Mouse (Mus musculus): ENCODE results near the gene Smarcb1. TPM values are rescaled to one million over a fixed set of nuclear protein-coding genes. Genes with fewer than 3 reads are reported as not detected.

Gene Smarcb1
- polyA plus RNA-seq, 1 experiment from 2014 or later, result 253 TPM

DNA sequence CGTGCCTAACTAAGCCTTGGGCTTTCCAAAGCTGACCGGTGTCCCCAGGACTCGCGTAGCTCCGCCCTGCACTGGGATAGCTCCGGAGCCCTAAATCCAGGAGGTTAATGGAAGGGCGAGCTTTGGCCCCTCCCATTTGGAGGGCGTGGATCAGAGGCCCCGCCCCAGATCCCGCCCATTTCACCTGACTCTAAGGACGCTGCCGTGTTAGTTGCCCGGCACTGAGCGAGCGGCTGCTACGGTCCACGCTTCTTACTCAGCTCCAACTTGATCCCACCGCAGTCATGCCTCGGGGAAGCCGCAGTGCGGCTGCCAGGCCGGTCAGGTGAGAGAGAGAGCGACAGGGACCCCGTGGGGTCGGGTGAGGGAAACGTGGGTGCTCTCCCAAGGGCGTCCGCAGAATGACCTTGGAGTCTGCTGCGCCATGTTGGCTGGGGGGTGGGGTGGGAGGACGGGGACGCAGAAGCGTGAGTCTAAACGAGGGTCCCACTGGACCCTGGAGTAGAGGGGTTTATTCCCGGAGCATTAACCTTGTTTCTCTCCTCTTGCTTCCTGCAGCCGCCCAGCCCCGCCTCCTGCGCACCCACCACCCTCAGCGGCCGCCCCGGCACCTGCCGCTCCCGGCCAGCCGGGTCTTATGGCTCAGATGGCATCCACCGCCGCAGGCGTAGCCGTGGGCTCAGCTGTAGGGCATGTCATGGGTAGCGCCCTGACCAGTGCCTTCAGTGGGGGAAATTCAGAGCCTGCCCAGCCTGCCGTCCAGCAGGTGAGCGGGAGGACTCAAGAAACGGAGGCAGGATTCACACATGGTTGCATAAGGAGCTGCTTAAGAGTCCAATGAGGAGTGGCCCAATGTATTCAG, 14.5 kb upstream of the Smarcb1 start, which contains the start of gene Mmp11:
Mmp11 (minus strand) TSS at position 817 of the 862 bp plus-strand sequence.
- Histone ChIP-seq H3K9me3 (replicated peaks; ENCODE audit: control insufficient read depth, low read length) (no peaks in the 10 kb centered on the region), H3K4me3 (ENCODE audit: low read depth, low read length) (peak within 1 kb of the TSS; percentile 46), H3K9ac (ENCODE audit: low read length) (peak within 1 kb of the TSS; percentile 46), H3K27ac (ENCODE audit: low read depth, low read length) (no peak within 1 kb of the TSS), H3K36me3 (ENCODE audit: control insufficient read depth, insufficient read depth, low read length) (no peaks in the 10 kb centered on the region), H3K4me2 (ENCODE audit: low read length) (peak within 1 kb of the TSS; percentile 92), H3K4me1 (ENCODE audit: control insufficient read depth, insufficient read depth, low read length) (peaks cover 17% of the 10 kb centered on the region), H3K27me3 (replicated peaks; ENCODE audit: control insufficient read depth, insufficient read depth, low read length) (peaks cover 26% of the 10 kb centered on the region)
- WGBS, result under 1% methylated on average over 51 of the region's 51 CpGs
- peak; percentile 78 for DNase-seq (ENCODE audit: low spot score)
- peak; percentile 52 for ATAC-seq

DNA sequence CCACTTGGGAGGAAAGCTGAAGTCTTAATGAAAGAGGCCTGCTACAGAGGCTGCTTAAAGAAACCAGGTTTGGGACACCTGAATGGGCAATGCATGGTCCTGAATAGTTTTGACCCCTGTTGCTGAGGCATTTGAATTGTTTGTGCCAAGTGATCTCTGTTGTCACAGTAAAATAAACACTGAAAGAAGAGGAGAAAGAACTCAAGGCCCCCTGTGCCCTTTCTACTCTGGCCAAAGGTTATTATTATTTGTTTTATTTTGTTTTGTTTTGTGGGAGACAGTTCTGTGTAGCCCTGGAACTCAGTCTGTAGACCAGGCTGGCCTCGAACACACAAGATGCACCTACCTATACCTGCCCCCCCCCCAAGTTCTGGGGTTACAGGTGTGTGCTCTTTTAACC, 13.6 kb upstream of the Smarcb1 start:
- Histone ChIP-seq H3K9me3 (replicated peaks; ENCODE audit: control insufficient read depth, low read length) (no peaks in the 10 kb centered on the region), H3K4me2 (ENCODE audit: low read length) (peak overlapping the region; percentile 92), H3K4me1 (ENCODE audit: control insufficient read depth, insufficient read depth, low read length) (peaks cover 21% of the 10 kb centered on the region), H3K36me3 (ENCODE audit: control insufficient read depth, insufficient read depth, low read length) (no peaks in the 10 kb centered on the region), H3K9ac (ENCODE audit: low read length) (peak overlapping the region; percentile 46; the same call in 1 of the 2 replicates), H3K27ac (ENCODE audit: low read depth, low read length) (no peak overlapping the region), H3K27me3 (replicated peaks; ENCODE audit: control insufficient read depth, insufficient read depth, low read length) (peaks cover 26% of the 10 kb centered on the region), H3K4me3 (ENCODE audit: low read depth, low read length) (peak overlapping the region; percentile 46; the same call in 1 of the 2 replicates)
- ATAC-seq, result no peak
- 74% methylated on average over 1 of the region's 1 CpGs for WGBS
- no peak for DNase-seq (ENCODE audit: low spot score)

DNA sequence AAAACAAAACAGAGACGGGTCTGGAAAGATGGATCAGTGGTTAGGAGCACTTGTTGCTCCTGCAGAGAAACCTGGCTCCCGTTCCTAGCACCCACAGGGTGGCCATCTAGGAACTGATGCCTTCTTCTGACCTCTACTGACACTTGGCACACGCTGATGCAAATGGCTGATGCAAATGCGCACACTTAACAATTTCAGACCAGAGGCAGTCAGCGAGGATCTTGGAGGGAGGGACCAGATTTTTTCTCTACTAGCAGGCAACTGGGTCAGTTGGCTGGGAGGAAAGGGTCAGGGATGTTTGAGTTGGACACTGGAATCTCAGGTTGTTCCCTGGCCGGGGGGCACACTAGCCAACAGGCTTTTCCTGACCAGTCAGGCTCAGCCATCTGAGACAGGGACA, 11.5 kb upstream of the Smarcb1 start, which contains the start of gene Chchd10:
Chchd10 (plus strand) TSS at position 240 of the 400 bp plus-strand sequence.
- Histone ChIP-seq H3K4me3 (ENCODE audit: low read depth, low read length) (peak within 1 kb of the TSS; percentile 38), H3K4me2 (ENCODE audit: low read length) (peak within 1 kb of the TSS; percentile 68), H3K4me1 (ENCODE audit: control insufficient read depth, insufficient read depth, low read length) (peaks cover 21% of the 10 kb centered on the region), H3K9me3 (replicated peaks; ENCODE audit: control insufficient read depth, low read length) (no peaks in the 10 kb centered on the region), H3K9ac (ENCODE audit: low read length) (peak within 1 kb of the TSS; percentile 67), H3K36me3 (ENCODE audit: control insufficient read depth, insufficient read depth, low read length) (no peaks in the 10 kb centered on the region), H3K27me3 (replicated peaks; ENCODE audit: control insufficient read depth, insufficient read depth, low read length) (peaks cover 26% of the 10 kb centered on the region), H3K27ac (ENCODE audit: low read depth, low read length) (no peak within 1 kb of the TSS)
- no peak for DNase-seq (ENCODE audit: low spot score)
- ATAC-seq, result no peak
- WGBS, result 28% methylated on average over 6 of the region's 6 CpGs

DNA sequence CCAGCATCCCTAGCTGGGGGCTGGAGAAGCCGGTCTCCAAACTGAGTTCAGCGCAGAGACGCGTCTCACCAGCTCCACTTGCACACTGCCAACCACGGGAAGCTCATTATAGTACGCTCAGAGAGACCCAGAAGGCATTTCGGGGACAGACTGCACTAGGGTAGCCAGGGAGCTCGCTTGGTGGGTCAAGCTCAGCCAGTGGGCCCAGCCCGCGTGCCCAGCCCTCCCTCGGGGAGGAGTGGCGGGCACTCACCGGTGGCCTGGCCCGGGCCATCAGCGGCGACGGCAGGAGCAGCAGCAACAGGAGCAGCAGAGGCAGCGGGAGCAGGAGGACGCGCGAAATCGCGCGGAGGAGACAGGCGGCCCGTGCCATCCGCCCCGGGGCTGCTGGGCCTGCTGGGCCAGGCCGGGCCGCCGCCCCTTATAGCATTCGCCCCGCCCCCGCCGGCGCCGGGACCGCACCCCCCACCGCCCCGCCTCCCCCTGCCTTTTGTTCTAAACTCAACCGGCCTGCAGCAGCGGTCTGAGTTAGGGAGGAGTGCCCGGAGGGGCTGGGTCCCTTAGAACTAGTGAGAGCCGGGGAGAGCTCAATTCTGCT, 10.8 kb upstream of the Smarcb1 start:
- DNase-seq (ENCODE audit: low spot score) (peak; percentile 65), ATAC-seq (peak; percentile 76)
- peaks cover 25% of the 10 kb centered on the region for H3K27me3 ChIP-seq (replicated peaks; ENCODE audit: control insufficient read depth, insufficient read depth, low read length)
- WGBS, result under 1% methylated on average over 37 of the region's 44 CpGs
- 0 out of 2 replicates have a peak, but pooled peaks cover 2% of the 10 kb centered on the region for H3K36me3 ChIP-seq (ENCODE audit: control insufficient read depth, insufficient read depth, low read length)
- H3K27ac ChIP-seq (ENCODE audit: low read depth, low read length), result no peak overlapping the region
- H3K9me3 ChIP-seq (replicated peaks; ENCODE audit: control insufficient read depth, low read length), result no peaks in the 10 kb centered on the region
- peak overlapping the region; percentile 38 for H3K4me3 ChIP-seq (ENCODE audit: low read depth, low read length)
- peak overlapping the region; percentile 68 for H3K4me2 ChIP-seq (ENCODE audit: low read length)
- H3K4me1 ChIP-seq (ENCODE audit: control insufficient read depth, insufficient read depth, low read length), result peaks cover 21% of the 10 kb centered on the region
- H3K9ac ChIP-seq (ENCODE audit: low read length), result peak overlapping the region; percentile 67

DNA sequence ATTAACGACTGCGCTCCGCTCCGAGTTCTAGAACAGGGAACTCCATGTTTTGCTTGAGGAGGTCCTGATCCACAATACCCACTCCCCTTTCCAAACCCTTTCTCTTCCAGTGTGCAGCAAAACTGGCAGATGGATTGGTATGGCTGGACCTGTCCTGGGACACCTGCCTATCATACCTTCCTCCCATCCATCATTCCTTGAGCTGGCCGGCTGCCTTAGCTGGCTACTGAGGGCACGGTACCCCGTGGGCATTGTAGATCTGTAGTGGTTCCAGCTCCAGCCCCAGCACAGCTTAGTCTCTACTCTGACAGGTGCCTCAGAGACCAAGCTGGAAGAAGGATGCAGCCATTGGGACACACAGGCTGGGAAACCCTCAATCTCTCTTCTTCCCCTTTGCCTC, 9.9 kb upstream of the Smarcb1 start:
- 32% methylated on average over 7 of the region's 7 CpGs for WGBS
- DNase-seq (ENCODE audit: low spot score) (no peak), ATAC-seq (no peak)
- Histone ChIP-seq H3K27me3 (replicated peaks; ENCODE audit: control insufficient read depth, insufficient read depth, low read length) (peaks cover 17% of the 10 kb centered on the region), H3K27ac (ENCODE audit: low read depth, low read length) (no peak overlapping the region), H3K4me3 (ENCODE audit: low read depth, low read length) (peak overlapping the region; percentile 38), H3K9me3 (replicated peaks; ENCODE audit: control insufficient read depth, low read length) (no peaks in the 10 kb centered on the region), H3K4me1 (ENCODE audit: control insufficient read depth, insufficient read depth, low read length) (peaks cover 21% of the 10 kb centered on the region), H3K36me3 (ENCODE audit: control insufficient read depth, insufficient read depth, low read length) (peaks cover 9% of the 10 kb centered on the region), H3K9ac (ENCODE audit: low read length) (peak overlapping the region; percentile 67), H3K4me2 (ENCODE audit: low read length) (peak overlapping the region; percentile 68)

DNA sequence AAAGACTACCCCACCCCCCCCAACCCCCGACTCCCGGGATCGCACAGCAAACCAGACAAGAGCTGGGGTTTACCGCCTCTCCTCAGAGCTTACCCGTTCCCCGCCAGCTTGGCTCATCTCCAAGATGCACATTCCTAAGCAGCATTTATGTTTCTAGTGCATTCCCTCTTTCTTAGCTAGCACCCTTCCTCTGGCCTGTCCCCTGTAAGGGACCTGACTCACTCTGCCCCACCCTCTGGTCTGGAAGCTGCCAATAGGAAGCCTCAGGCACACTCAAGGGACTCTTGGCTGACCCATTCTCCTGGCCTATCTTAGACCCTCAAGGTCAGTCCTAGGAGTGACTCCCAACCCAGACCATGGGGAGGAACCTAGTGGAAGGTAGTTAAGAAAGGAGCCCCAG, 8.9 kb upstream of the Smarcb1 start:
- ATAC-seq (no peak), DNase-seq (ENCODE audit: low spot score) (peak; percentile 47)
- peaks cover 13% of the 10 kb centered on the region for H3K36me3 ChIP-seq (ENCODE audit: control insufficient read depth, insufficient read depth, low read length)
- H3K9me3 ChIP-seq (replicated peaks; ENCODE audit: control insufficient read depth, low read length), result no peaks in the 10 kb centered on the region
- peaks cover 8% of the 10 kb centered on the region; the same call in 1 of the 2 replicates for H3K27me3 ChIP-seq (replicated peaks; ENCODE audit: control insufficient read depth, insufficient read depth, low read length)
- WGBS, result 10% methylated on average over 6 of the region's 6 CpGs
- H3K9ac ChIP-seq (ENCODE audit: low read length), result no peak overlapping the region
- peaks cover 14% of the 10 kb centered on the region for H3K4me1 ChIP-seq (ENCODE audit: control insufficient read depth, insufficient read depth, low read length)
- no peak overlapping the region for H3K4me3 ChIP-seq (ENCODE audit: low read depth, low read length)
- H3K4me2 ChIP-seq (ENCODE audit: low read length), result 0 out of 2 replicates have a peak overlapping the region, but pooled peaks have one; percentile 11
- no peak overlapping the region for H3K27ac ChIP-seq (ENCODE audit: low read depth, low read length)

DNA sequence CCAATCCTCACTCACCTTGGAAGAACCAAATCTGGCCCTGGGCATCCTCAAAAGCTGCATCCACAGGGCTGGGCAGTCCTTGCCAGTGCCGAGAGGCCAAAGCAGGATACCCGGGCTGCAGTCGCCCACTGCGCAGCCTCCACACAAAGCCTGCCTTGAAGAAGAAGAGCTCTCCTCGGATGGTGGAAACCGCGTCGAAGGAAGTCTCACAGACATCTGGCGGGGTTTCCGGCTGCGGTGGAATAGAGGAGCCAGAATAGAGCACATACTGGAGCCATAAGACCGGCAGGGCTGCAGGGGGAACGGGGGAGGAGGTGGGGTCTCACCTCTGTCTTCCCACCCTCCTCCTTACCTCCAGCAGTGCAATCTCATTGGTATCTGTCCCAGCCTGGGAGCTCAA, 5.0 kb upstream of the Smarcb1 start:
- Histone ChIP-seq H3K4me2 (ENCODE audit: low read length) (no peak overlapping the region), H3K27ac (ENCODE audit: low read depth, low read length) (no peak overlapping the region), H3K4me3 (ENCODE audit: low read depth, low read length) (no peak overlapping the region), H3K27me3 (replicated peaks; ENCODE audit: control insufficient read depth, insufficient read depth, low read length) (0 out of 2 replicates have a peak, but pooled peaks cover 2% of the 10 kb centered on the region), H3K9ac (ENCODE audit: low read length) (no peak overlapping the region), H3K9me3 (replicated peaks; ENCODE audit: control insufficient read depth, low read length) (no peaks in the 10 kb centered on the region), H3K4me1 (ENCODE audit: control insufficient read depth, insufficient read depth, low read length) (peaks cover 11% of the 10 kb centered on the region; the same call in 1 of the 2 replicates), H3K36me3 (ENCODE audit: control insufficient read depth, insufficient read depth, low read length) (peaks cover 13% of the 10 kb centered on the region)
- no peak for ATAC-seq
- WGBS, result 87% methylated on average over 13 of the region's 13 CpGs
- DNase-seq (ENCODE audit: low spot score), result no peak

DNA sequence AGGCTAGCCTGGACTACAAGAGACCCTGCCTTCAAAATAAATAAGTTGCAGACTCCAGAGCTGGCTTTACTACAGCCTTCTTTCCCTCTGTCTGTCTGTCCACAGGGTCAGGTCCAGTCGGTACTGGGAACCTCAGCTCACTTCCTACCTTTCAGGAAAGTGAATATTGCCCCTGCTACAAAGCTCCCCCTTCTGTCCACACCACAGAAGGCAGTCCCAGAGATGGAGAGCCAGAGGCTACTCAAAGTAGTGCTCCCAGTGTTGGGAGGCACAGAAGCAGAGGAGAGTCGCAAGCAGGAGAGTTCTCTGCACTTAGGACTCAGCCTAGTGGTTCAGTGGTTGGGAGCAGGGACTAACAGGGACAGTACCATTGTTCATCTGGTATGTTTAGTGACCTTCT, 2.9 kb upstream of the Smarcb1 start:
- no peaks in the 10 kb centered on the region for H3K27me3 ChIP-seq (replicated peaks; ENCODE audit: control insufficient read depth, insufficient read depth, low read length)
- peaks cover 12% of the 10 kb centered on the region; the same call in 1 of the 2 replicates for H3K4me1 ChIP-seq (ENCODE audit: control insufficient read depth, insufficient read depth, low read length)
- H3K27ac ChIP-seq (ENCODE audit: low read depth, low read length), result no peak overlapping the region
- no peak for ATAC-seq
- no peak overlapping the region for H3K4me3 ChIP-seq (ENCODE audit: low read depth, low read length)
- peaks cover 16% of the 10 kb centered on the region for H3K36me3 ChIP-seq (ENCODE audit: control insufficient read depth, insufficient read depth, low read length)
- no peaks in the 10 kb centered on the region for H3K9me3 ChIP-seq (replicated peaks; ENCODE audit: control insufficient read depth, low read length)
- H3K4me2 ChIP-seq (ENCODE audit: low read length), result no peak overlapping the region
- H3K9ac ChIP-seq (ENCODE audit: low read length), result no peak overlapping the region
- no peak for DNase-seq (ENCODE audit: low spot score)
- 74% methylated on average over 2 of the region's 2 CpGs for WGBS

Measured in forebrain, embryonic 14.5 days (tissue).